Mouse (Mus musculus) stomach, postnatal 0 days (tissue): ENCODE results near the gene Dpp9.

Experiments used
- CTCF ChIP-seq: IDR thresholded peaks from 2 replicates; pipeline ENCODE4 v1.5.1; 2016; ENCODE audit warnings: antibody characterized with exemption, low read depth, mild to moderate bottlenecking, moderate library complexity
- EP300 ChIP-seq: optimal IDR thresholded peaks from 2 replicates; pipeline ENCODE3; 2016; ENCODE audit warnings: antibody characterized with exemption

GRCm38 (mm10) chr17:56251136-56251829 lies 32.6 kb upstream of the Dpp9 start:
- TF ChIP-seq EP300 (no peak), CTCF (peak; percentile 80)
